Mouse (Mus musculus): ENCODE results near the gene Glipr2.

The Glipr2 gene

GRCm38 (mm10) chr4:43957292-43957845 lies at the start of gene Glipr2:
TSS of gene Glipr2 (plus strand) at chr4:43957401.
- DNase-seq (ENCODE audit: low read depth, low spot score), result peak; percentile 98

DNA sequence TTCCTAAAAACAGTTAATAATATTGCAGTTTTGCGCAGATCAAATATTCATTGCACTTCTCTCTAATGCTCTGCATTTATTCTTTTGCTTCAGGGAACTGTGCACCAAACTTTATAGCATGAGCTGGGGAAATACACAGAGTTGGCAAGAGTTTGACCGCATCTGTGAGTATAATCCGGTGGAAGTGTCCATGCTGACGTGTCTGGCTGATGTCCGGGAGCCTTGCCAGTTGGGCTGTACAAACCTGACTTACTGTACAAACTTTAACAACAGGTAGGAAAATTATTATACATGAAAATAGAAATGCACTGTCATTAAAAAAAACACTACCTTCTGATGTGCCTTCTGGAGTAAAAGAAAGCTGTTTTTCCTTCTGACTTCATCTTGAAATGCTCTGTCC lies 39.0 kb upstream of the Glipr2 start:
- no peak for DNase-seq (ENCODE audit: low read depth, low spot score)

DNA sequence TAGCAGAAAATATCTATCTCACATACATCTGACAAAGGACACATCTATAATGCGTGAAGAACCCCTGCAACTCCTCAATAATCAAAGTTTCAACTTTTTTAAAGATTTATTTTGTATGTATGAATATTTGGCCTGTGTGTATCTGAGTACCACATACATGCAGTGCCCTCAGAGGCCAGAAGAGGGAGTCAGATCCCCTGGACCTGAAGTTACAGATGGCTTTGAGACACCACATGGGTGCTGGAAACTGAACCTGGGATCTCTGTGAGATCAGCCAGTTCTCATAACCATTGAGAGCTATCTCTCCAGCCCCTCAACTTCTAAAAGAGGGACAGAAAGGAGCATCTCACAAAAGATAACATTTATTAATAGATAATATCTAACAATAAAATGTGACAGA lies 36.6 kb upstream of the Glipr2 start:
- peak; percentile 55 for DNase-seq (ENCODE audit: low read depth, low spot score)

GRCm38 (mm10) chr4:43925125-43925524 lies 32.1 kb upstream of the Glipr2 start:
- no peak for DNase-seq (ENCODE audit: low read depth, low spot score)

GRCm38 (mm10) chr4:43925779-43926178 lies 31.4 kb upstream of the Glipr2 start:
- peak; percentile 79 for DNase-seq (ENCODE audit: low read depth, low spot score)

GRCm38 (mm10) chr4:43927826-43928225 lies 29.4 kb upstream of the Glipr2 start:
- DNase-seq (ENCODE audit: low read depth, low spot score), result peak; percentile 71

GRCm38 (mm10) chr4:43931877-43932276 lies 25.3 kb upstream of the Glipr2 start:
- no peak for DNase-seq (ENCODE audit: low read depth, low spot score)

GRCm38 (mm10) chr4:43936186-43936585 lies 21.0 kb upstream of the Glipr2 start:
- DNase-seq (ENCODE audit: low read depth, low spot score), result no peak

GRCm38 (mm10) chr4:43936749-43937674 lies 20.2 kb upstream of the Glipr2 start:
- no peak for DNase-seq (ENCODE audit: low read depth, low spot score)

DNA sequence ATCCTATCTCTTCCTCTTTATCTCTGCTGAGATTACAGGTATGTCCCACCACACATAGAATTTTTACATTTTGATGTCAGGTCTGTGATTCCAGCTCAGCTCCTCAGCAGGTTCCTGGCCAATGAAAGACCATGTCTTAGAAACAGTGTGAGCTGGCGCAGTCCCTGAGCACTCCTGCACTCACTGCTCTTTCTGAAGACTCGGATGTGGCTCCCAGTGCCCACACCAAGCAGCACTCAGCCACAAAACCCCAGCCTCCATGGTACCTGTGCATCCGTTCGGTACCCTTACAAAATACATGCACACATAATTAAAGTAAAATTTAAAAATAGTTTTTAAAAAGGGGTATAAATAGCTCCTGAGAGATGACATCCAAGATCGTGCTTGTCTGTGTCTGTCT lies 15.9 kb upstream of the Glipr2 start:
- no peak for DNase-seq (ENCODE audit: low read depth, low spot score)

- no peak for DNase-seq (ENCODE audit: low read depth, low spot score)
Measured at GRCm38 (mm10) chr4:43942421-43942820, 14.8 kb upstream of the Glipr2 start.

- DNase-seq (ENCODE audit: low read depth, low spot score), result no peak
Measured at GRCm38 (mm10) chr4:43947571-43947970, 9.6 kb upstream of the Glipr2 start.

- DNase-seq (ENCODE audit: low read depth, low spot score), result peak; percentile 84
Measured at GRCm38 (mm10) chr4:43957846-43958461, 753 bp downstream of the Glipr2 start.

DNA sequence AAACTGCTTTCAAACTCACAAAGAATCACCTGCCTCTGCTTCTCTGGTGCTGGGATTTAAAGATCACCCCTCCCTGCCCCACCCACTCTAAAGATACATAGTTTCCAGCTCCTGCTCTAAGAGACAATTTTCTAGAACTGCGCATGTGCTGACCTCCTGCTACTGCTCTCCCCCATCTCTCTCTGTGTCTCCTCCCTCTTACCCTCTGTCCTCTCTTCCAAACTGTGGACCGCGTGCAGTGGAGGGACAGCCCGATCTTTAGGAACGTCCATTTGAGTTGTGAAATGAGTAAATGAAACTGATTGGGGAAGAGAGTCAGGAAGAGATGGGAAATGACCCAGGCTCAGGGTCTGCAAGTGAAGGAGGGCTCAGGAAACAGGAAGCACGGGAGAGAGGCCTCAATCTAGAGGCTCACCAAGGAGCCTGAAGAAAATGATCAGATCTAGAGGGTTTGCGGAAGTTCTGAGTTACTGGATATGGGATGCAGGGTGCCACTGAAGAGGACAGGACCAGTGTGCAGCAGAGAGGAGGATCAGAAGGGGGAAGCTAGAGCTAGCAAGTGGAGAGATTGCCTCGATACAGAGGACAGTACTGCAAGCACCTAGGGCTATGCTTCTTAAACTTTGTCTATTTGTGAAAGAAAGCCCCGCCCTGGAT lies 2.5 kb downstream of the Glipr2 start:
- DNase-seq (ENCODE audit: low read depth, low spot score), result no peak

DNA sequence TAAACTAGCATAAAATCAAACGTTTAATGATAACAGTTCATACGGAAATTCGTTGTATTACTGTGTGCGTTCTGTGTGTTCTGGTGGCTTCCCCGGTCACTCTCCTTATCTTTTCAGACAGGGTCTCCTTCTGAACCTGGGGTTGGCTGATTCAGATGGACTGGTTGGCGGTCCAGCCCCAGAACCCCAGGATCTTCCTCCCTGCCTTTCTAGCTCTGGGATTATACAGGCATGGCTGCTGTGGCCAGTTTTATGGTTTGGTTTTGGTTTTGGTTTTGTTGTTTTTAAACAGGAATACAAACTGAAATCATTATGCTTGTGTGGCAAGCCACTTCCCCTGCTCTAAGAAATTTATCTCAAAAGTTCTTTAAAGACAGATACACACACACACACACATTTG lies 3.0 kb downstream of the Glipr2 start:
- DNase-seq (ENCODE audit: low read depth, low spot score), result no peak

DNA sequence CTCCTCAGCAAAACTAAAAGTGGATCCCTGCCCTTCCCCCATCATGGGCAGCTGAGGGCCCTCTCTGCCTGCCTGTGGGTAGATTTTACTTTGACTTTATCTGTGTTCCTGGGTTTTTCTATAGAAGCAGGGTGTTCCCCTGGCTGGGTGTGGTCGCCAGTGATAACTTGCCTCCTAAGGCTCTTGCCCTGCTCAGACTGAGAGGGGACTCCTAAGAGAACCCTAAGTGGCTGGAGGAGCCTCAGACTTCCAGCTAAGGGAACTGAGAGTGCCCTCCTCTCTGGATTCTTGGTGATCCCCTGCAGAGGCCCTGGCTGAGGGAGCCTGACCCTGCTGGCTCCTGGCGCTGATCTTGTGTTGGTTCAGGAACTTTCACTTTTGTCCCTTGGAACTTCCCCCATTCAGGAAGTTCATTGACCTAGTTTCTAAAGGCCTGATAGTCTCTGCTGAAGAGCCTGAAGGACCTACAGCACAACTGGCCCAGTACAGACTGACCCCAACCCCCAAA lies 7.2 kb downstream of the Glipr2 start:
- DNase-seq (ENCODE audit: low read depth, low spot score), result no peak

DNA sequence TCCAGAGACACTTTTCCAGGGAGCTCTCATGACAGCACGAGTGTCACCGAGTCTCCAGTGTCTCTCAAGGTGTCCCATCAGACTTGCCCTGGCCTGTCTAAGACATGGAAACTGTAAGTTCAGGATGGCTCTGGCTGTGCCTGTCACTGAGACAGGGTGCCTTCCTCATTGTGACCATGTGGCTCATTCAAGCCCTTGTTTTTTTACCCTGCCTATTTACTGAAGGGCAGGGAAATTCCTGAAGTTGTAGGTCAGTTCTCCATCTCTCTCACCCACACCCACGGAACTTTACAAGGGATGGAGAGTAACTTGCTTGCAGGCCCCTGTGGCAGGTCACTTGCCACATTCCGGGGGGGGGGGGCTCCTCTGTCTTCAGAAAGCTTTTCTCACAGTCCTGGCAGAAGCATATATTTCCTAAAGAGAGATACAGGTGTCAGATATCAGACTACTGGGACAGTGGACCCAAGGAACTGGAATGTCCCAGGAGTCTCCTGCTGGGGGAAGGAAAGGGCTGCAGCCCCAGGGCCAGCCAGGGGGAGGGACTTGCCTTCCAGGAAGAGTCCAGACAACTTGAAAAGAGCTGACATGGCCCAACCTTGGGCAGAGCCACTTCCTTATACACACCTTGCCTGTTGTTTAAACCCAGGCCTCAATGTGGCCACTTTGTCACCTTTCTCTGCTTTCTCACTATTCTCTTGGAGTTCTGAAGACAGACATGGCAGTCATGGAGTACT lies 7.9 kb downstream of the Glipr2 start:
- peak; percentile 45 for DNase-seq (ENCODE audit: low read depth, low spot score)

- DNase-seq (ENCODE audit: low read depth, low spot score), result peak; percentile 39
Measured at GRCm38 (mm10) chr4:43965856-43966535, 8.8 kb downstream of the Glipr2 start.

- no peak for DNase-seq (ENCODE audit: low read depth, low spot score)
Measured at GRCm38 (mm10) chr4:43968650-43969049, 11.4 kb downstream of the Glipr2 start.

- peak; percentile 75 for DNase-seq (ENCODE audit: low read depth, low spot score)
Measured at GRCm38 (mm10) chr4:43969373-43969772, 12.2 kb downstream of the Glipr2 start.

All from R1 (cell line).